Mouse (Mus musculus): Measurements from ENCODE around the gene Nfyc.

Gene Nfyc

DNA sequence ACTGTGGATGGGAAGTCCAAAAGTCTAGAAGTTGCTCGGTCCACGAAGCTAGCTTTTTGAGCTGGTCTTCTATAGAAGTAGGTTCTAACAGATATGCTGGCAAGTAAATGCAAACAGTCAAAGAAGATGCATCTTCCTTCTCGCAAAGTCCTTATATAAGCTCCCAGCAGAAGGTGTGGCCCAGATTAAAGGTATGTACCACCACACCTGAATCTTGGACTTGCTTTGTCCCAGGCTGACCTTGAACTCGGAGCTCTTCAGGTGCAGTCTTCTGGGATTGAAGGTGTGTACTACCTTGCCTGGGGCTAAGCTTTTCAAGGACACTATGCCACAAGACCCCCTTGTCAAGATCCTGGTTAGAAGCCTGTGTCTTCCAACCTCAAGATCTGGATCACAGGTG lies at the start of gene Nfyc:
Nfyc (minus strand) TSS at position 101 of the 400 bp plus-strand sequence.
- DNase-seq, result no peak

DNA sequence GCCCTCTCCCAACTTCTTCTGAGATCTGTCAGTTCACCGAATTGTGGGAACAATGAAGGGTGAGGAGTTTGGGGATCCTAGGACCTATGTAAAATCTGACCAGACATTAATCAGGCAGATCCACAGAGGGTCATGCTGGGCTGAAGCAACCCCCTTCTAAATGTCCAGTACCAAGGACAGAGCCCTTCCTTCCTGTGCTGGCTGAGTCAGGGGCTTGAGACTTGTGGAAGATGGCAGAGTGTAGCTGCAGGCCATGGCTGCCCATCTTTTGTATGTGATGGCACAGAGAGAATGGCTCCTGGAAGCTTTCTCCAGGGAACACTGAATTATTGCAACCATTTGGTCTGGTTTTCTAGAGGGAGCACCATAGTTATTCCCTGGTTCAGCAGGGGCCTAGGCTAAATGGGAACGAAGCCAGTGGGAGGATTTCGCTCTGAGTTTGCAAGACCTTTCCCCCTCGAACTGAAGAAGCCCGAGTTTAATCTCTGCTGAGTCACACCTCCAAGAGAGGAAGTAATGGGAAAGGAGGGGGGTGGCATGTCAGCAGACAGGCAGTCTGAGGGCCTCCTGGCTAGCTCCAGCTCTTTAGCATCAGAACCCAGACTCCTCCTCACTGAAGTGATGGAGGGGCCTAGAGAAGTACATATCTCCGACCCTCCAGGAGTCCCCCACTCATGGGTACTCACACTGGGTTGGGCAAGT lies 49.5 kb upstream of the Nfyc start:
- DNase-seq, result no peak

DNA sequence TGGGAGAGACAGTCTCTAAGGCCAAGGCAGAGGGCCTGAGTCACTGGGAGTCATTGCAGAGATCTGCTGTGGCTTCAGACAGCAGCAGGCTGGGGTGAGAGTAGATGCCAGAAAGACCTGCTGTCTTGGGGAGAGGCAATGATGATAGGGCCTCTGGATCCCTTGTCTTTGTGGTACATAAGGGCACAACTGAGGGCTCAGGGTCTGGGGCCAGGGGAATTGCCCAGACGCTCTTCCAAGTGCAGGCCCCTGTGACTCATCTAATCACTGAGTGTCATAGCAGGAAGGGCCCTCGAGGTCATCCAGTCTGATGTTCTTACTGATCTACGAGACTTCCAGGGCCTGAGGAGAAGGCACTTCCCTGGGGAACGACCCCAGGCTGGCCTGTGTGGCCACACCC lies 48.0 kb upstream of the Nfyc start:
- DNase-seq, result no peak

- no peak for DNase-seq
Measured at GRCm38 (mm10) chr4:120878728-120879127, 47.4 kb upstream of the Nfyc start.

DNA sequence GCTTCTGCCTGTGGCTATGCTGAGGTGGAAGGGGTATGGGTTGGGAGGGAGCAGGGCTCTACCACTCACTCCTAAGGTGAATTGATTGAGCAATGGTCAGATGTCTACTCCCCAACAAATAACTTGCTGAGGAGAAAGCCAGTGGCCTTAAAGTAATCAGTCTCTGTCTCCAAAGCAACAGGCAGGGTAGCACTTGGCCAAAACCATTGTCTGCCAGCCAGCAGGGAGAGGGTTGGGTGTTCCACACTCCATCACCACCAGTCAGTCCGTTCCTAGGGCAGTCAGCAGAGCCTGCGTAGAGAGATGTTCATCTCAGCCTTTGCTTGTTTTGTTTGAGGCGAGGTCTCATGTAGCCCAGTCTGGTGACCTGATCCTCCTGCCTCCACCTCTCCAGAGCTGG lies 44.6 kb upstream of the Nfyc start:
- no peak for DNase-seq

DNA sequence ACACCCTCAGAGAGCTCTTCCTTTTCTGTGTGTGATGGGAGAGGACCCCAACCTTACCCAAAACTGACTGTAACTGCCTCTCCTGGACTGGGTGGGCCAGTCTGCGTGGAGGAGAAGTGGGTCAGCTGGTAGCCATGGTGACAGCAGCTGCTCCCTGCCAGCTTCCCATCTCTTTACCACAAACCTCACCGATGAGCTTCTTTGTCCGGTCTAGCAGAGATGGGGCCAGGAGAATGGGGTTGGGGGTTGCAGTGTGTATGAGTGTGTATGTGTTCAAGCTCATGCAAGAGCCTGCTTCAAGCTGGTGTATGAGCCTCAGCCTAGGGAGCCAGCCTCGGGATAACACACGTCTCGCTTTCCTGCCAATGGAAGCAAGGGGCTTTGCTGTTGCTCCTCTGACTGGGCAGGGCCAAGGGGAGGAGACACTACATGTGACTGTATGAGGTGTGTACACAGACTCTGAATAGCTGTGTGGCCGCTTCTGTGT lies 38.9 kb upstream of the Nfyc start:
- no peak for DNase-seq

- DNase-seq, result no peak
Measured at GRCm38 (mm10) chr4:120868988-120869387, 37.6 kb upstream of the Nfyc start.

- no peak for DNase-seq
Measured at GRCm38 (mm10) chr4:120868246-120868645, 36.9 kb upstream of the Nfyc start.

DNA sequence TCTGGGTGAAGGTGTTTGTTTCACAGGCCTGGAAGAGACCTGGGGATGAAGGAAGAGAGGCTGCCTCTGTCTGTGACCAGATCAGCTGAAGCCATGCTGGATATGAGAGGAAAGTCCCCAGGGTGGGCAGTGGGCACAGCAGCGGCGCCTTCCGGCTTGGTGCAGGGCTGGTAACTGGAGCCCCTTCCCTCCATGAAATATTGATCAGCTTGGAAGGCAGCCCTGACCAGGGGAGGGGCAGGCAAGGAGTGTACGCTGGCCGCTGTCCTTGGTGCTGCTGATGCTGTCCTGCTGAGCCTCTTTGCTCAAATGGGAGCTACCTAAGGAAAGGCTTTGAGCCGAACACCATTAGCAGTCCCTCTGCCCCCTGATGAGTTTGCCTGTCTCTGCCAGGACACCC lies 34.8 kb upstream of the Nfyc start:
- peak in 1 of 2 experiments; percentile 21 for DNase-seq

GRCm38 (mm10) chr4:120859865-120860264 lies 28.5 kb upstream of the Nfyc start:
- DNase-seq, result no peak

- DNase-seq, result no peak
Measured at GRCm38 (mm10) chr4:120856376-120856775, 25.0 kb upstream of the Nfyc start.

- no peak for DNase-seq
Measured at GRCm38 (mm10) chr4:120855360-120856060, 24.1 kb upstream of the Nfyc start.

- peak in 1 of 2 experiments; percentile 20 for DNase-seq
Measured at GRCm38 (mm10) chr4:120854588-120855319, 23.4 kb upstream of the Nfyc start, which contains the start of gene Rims3. Rims3 (plus strand) TSS chr4:120854816.

DNA sequence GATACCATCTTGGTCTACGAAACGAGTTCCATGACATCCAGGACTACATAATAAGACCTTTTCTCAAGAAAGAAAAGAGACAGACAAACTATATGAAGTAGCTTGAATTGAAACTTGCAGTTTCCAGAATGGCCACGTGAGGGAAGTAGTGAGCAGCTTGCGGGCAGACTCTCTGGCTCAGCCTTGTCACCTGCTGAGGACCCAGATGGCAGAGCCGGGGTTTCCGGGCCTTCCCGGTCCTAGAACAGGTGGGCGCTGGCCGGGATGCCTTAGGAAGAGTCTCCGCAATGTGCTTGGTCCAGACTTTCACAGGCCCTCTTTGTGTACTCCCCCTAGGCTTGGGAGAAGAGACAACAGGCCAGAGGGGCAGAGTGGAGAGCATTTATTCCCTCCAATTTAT lies 19.6 kb upstream of the Nfyc start:
- DNase-seq, result peak; percentile 28 to 60

GRCm38 (mm10) chr4:120849451-120849850 lies 18.1 kb upstream of the Nfyc start:
- DNase-seq, result no peak

DNA sequence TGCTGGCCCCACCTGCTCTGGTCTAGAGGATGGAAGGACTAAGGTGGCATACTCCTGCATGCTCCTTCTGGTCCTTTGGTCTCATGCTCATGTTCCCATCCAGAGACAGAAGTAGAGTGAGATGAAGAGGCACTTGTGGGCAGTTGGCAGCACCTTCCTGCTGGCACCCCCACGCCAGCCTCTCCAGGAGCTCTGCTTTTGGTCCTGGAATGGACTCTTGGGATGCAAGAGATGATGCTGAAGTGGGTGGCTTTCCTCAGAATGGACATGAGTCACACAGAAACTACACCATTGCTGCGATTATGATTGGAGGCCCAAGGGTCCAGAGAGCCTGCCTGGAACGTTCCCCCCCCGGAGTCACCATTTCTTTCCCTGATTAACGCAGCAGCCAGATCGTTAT lies 17.5 kb upstream of the Nfyc start:
- no peak for DNase-seq

- DNase-seq, result no peak
Measured at GRCm38 (mm10) chr4:120845098-120845497, 13.7 kb upstream of the Nfyc start.

DNA sequence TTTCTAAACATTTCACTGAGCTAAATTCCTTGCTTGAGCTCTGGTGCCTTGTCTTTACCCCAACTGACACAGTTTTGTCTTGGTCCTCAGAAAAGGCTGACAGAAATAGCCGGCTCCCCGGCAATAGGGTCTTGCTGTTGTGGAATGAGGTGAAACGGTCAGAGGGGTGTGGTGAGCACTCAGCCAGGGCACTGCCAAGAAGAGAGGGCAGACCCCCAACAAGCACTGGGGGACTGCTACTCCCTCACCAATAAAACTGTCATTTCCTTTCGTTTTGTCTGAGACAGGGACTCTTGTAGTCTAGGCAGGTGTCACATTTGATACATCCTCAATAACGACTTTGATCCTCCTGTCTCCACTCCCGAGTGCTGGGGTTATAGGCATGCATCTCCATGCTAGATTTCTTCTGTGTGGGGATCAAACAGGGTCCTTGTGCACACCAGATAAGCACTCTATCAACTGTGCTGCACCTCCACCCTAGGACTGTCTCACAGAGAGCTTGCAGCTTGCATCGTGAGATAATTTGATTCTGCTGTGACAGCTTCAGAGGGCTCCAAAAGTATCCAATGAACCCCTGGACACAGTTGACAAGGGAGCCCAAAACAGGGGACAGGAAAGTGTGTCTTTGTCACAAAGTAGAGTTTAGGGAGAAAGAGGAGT lies 13.2 kb upstream of the Nfyc start:
- DNase-seq, result no peak

DNA sequence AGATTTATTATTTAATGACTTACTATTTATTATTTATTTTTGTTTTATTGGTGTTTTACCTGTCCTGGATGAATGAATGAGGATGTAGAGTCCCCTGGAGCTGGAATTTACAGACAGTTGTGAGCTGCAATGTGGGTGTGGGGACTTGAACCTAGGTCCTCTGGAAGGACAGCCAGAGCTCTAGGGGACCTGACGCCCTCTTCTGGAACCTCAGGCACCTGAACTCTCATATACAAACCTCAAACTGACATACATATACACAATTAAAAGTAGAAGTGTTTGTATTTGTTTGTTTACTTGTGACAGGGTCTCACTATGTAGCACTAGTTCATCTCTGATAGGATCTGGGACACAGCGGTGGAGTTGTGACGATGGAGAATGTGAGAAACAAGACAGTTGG lies 10.0 kb upstream of the Nfyc start:
- no peak for DNase-seq

GRCm38 (mm10) chr4:120830767-120831166 lies 605 bp downstream of the Nfyc start:
- DNase-seq, result no peak

GRCm38 (mm10) chr4:120826418-120826817 lies 5.0 kb downstream of the Nfyc start:
- DNase-seq, result no peak

DNA sequence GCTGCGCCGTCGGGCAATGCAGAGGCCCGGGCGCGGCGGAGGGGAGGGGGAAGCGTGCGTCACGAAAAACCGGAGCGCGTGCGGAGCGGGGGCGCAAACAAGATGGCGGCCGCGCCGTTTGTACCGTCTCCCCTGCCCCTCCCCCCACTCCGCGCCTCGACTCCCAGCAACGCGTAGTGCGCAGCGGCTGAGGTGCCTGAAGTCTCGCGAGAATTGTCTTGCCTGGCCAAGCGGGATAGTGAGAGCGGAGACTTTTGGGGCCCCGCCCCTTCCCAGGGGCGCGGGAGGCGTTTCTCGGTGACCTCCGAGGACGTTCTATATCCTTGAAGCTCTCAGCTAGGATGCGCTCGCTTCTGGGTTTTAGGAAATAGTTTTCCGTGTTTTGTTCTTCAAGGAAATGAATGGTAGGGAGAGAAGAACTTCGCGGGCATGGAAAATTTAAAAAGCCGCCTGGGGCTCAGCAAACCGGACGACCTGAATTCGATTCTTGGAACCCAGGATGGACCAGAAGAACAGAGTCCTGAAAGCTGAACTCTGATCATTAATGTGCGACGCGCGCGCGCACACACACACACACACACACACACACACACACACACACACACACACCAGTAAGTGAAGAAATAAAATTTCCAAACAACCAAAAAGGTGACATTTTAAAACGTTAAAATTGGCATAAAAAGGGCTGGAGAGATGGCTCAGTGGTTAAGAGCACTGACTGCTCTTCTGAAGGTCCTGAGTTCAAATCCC lies 5.6 kb downstream of the Nfyc start:
- peak; percentile 97 for DNase-seq

All from kidney, adult 8-10 months (tissue).